Mouse (Mus musculus) liver (tissue): ENCODE measurements around the gene Stub1.

Experiments
- DNase-seq: peaks from one replicate; pipeline ENCODE4 v3.0.0-alpha.2; 2020; ENCODE audit warnings: mixed read lengths

Gene Stub1

GRCm38 (mm10) chr17:25867836-25868600, 34.8 kb upstream of the Stub1 start:
- peak; percentile 45 for DNase-seq

GRCm38 (mm10) chr17:25867509-25867835, 34.3 kb upstream of the Stub1 start:
- DNase-seq: peak; percentile 30

GRCm38 (mm10) chr17:25866172-25866571, 33.0 kb upstream of the Stub1 start:
- no peak for DNase-seq

- DNase-seq: no peak
Measured at GRCm38 (mm10) chr17:25865288-25865687, 32.1 kb upstream of the Stub1 start.

- no peak for DNase-seq
Measured at GRCm38 (mm10) chr17:25864311-25864710, 31.1 kb upstream of the Stub1 start.

GRCm38 (mm10) chr17:25863681-25864080, 30.5 kb upstream of the Stub1 start:
- DNase-seq: no peak

GRCm38 (mm10) chr17:25861704-25862612, 28.8 kb upstream of the Stub1 start:
- no peak for DNase-seq

- peak; percentile 88 for DNase-seq
Measured at GRCm38 (mm10) chr17:25860832-25861703, 27.9 kb upstream of the Stub1 start, which contains the start of gene Wdr90. Gene Wdr90, minus strand, starts transcription at chr17:25861501.

GRCm38 (mm10) chr17:25860229-25860628, 27.0 kb upstream of the Stub1 start:
- no peak for DNase-seq

GRCm38 (mm10) chr17:25844396-25844901, 11.2 kb upstream of the Stub1 start, which contains the start of gene Rhot2:
Gene Rhot2, minus strand, starts transcription at chr17:25844851.
- peak; percentile 96 for DNase-seq

- DNase-seq: peak; percentile 65
Measured at GRCm38 (mm10) chr17:25843636-25844395, 10.6 kb upstream of the Stub1 start.

GRCm38 (mm10) chr17:25843122-25843521, 9.9 kb upstream of the Stub1 start:
- DNase-seq: no peak

- no peak for DNase-seq
Measured at GRCm38 (mm10) chr17:25842509-25842908, 9.3 kb upstream of the Stub1 start.

- no peak for DNase-seq
Measured at GRCm38 (mm10) chr17:25841117-25841880, 8.1 kb upstream of the Stub1 start, which contains the start of gene Gm20683. Gene Gm20683, minus strand, starts transcription at chr17:25841763.

GRCm38 (mm10) chr17:25840519-25840918, 7.3 kb upstream of the Stub1 start:
- no peak for DNase-seq

- peak; percentile 32 for DNase-seq
Measured at GRCm38 (mm10) chr17:25839455-25840235, 6.4 kb upstream of the Stub1 start.

- no peak for DNase-seq
Measured at GRCm38 (mm10) chr17:25838904-25839303, 5.7 kb upstream of the Stub1 start.

GRCm38 (mm10) chr17:25837533-25837932, 4.3 kb upstream of the Stub1 start:
- no peak for DNase-seq

- peak; percentile 60 for DNase-seq
Measured at GRCm38 (mm10) chr17:25837076-25837410, 3.8 kb upstream of the Stub1 start, which contains the start of gene Rhbdl1. Gene Rhbdl1, minus strand, starts transcription at chr17:25837295.
